Mouse (Mus musculus) kidney, embryonic 16.5 days (tissue): Measurements from ENCODE around the gene Slc37a3. TPM values are rescaled to one million over a fixed set of nuclear protein-coding genes. Genes with fewer than 3 reads are reported as not detected.

Experiments used
- ATAC-seq: fragments of 200-750 bp; cut with Nextera tagmentation; 2 replicates; pipeline ENCODE4 v1.8.0; 2017; ENCODE audit warnings: moderate TSS enrichment; ENCODE audit not compliant: low FRiP score, low TSS enrichment
- H3K27ac ChIP-seq: fragments of 300-500 bp; sonication (generic); 2 replicates; pipeline ENCODE4 v1.5.1; 2014; ENCODE audit warnings: low read length
- H3K27me3 ChIP-seq: fragments of 300-500 bp; sonication (generic); 2 replicates; pipeline ENCODE4 v1.6.1; 2014; ENCODE audit warnings: low read length, control low read depth, mixed read lengths; ENCODE audit not compliant: insufficient read depth
- H3K36me3 ChIP-seq: fragments of 300-500 bp; sonication (generic); 2 replicates; pipeline ENCODE4 v1.6.1; 2014; ENCODE audit warnings: low read length, control low read depth, mixed read lengths; ENCODE audit not compliant: insufficient read depth
- H3K4me1 ChIP-seq: fragments of 300-500 bp; sonication (generic); 2 replicates; pipeline ENCODE4 v1.6.1; 2014; ENCODE audit warnings: low read length, control low read depth, mixed read lengths; ENCODE audit not compliant: insufficient read depth
- H3K4me2 ChIP-seq: fragments of 300-500 bp; sonication (generic); replicated peaks from 2 replicates; pipeline ENCODE4 v1.6.1; 2014; ENCODE audit warnings: low read depth, low read length
- H3K4me3 ChIP-seq: fragments of 300-500 bp; sonication (generic); 2 replicates; pipeline ENCODE4 v1.5.1; 2014; ENCODE audit warnings: mild to moderate bottlenecking, low read length
- H3K9ac ChIP-seq: fragments of 300-500 bp; sonication (generic); replicated peaks from 2 replicates; pipeline ENCODE4 v1.6.1; 2014; ENCODE audit warnings: low read length
- H3K9me3 ChIP-seq: fragments of 300-500 bp; sonication (generic); 2 replicates; pipeline ENCODE4 v1.6.1; 2016; ENCODE audit warnings: low read length, control low read depth
- WGBS: fragments of 180-500 bp; shearing (Covaris S2); extraction: QIAGEN DNeasy Blood & Tissue Kit; methylation state at CpG from one replicate; pipeline ENCODE4 v1.1.7; 2014; 5-methylcytosine and 5-hydroxymethylcytosine counted together
- polyA plus RNA-seq: library from polyadenylated mRNA; unstranded; fragments of >200 nt; fragmentation: Nextera tagmentation; extraction: Ambion mirVana; gene quantifications from 2 replicates; pipeline ENCODE4 v1.2.1, GENCODE M21; 2015

Gene Slc37a3
- polyA plus RNA-seq, 1 experiment from 2014 or later, result 57.7 TPM

DNA sequence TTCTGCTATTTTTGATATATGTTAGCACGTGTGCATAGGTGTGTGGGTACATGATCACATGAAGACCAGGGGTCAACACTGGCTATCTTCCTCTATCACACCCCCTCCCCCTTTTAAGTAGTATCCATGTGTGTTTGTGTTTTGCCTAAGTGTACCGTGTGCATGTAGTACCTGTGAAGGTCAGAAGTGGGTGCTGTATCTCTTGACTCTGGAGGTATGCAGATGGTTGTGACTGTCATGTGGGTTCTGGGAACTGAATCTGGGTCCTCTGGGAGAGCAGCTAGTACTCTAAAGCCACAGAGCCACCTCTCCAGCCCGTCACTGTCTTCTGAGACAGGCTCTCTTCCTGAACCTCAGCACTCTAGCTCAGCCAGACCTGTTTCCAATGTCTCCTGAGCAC, 42.6 kb downstream of the Slc37a3 start:
- no peak overlapping the region for H3K4me3 ChIP-seq
- H3K27me3 ChIP-seq, result no peaks in the 10 kb centered on the region
- H3K4me2 ChIP-seq, result no peak overlapping the region
- ATAC-seq, result no peak
- 91% methylated on average over 3 of the region's 3 CpGs for WGBS
- no peak overlapping the region for H3K9ac ChIP-seq
- no peak overlapping the region for H3K27ac ChIP-seq
- no peaks in the 10 kb centered on the region for H3K4me1 ChIP-seq
- no peaks in the 10 kb centered on the region for H3K9me3 ChIP-seq
- H3K36me3 ChIP-seq, result peaks cover 41% of the 10 kb centered on the region

GRCm38 (mm10) chr6:39334224-39334623, 43.3 kb downstream of the Slc37a3 start:
- no peak for ATAC-seq
- H3K27ac ChIP-seq, result no peak overlapping the region
- H3K36me3 ChIP-seq, result peaks cover 41% of the 10 kb centered on the region
- H3K4me1 ChIP-seq, result no peaks in the 10 kb centered on the region
- no peak overlapping the region for H3K9ac ChIP-seq
- H3K4me3 ChIP-seq, result no peak overlapping the region
- no peaks in the 10 kb centered on the region for H3K27me3 ChIP-seq
- no peak overlapping the region for H3K4me2 ChIP-seq
- WGBS, result 81% methylated on average over 7 of the region's 7 CpGs
- H3K9me3 ChIP-seq, result no peaks in the 10 kb centered on the region

DNA sequence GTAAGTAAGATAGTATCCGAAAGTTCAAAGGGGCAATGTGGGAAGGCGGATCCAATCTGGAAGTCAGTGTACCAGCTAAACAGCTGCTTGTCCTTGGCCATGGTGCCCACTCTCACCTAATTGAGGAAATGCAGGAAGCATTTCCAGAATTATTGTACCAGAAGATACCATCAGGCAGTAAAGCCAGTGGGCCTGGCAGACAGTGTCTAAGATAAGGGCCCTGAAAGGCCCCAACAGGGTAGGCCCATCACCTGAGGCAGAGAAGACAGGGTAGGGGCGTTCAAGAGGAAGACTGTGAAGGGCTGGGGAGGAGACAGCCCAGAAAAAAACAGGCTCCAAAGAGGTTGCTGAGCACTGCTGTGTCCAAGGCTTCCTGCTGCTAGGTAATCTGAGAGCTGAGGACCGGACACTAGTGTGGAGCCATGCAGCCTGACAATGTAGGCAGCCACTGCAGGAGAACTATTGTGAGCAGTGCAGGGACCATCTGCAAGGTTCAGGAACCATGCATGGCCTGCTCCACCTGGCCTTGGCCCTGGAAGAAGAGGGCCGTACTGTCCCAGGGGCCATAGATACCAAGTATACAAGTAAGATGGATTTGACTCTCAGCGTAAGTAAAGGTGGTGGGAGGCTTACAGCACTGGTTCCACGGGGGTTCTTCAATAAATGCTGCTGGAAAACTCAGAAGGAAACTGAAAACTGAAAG, 45.3 kb downstream of the Slc37a3 start:
- 73% methylated on average over 7 of the region's 7 CpGs for WGBS
- ATAC-seq, result no peak
- no peaks in the 10 kb centered on the region for H3K9me3 ChIP-seq
- H3K4me3 ChIP-seq, result no peak overlapping the region
- no peaks in the 10 kb centered on the region for H3K4me1 ChIP-seq
- H3K36me3 ChIP-seq, result peaks cover 28% of the 10 kb centered on the region
- no peak overlapping the region for H3K9ac ChIP-seq
- no peak overlapping the region for H3K27ac ChIP-seq
- H3K4me2 ChIP-seq, result no peak overlapping the region
- no peaks in the 10 kb centered on the region for H3K27me3 ChIP-seq

DNA sequence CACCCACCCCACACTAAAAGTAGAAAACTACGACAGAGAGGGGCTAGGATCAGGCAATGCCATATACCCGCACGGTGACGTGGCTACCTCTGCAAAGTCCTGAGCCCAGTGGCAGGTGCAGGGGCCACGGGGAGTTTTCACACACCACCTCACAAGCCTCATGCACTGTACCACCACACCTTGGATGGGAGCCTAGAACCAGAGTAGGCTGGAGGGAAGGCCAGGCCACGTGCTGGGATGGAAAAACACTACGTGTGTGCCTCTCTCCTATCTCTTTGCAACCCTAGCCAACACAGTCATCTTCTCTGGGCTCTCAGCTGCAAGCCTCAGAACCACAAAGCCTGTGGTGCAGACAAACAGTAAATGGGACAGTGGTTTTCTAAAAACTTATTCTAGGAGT, 46.5 kb downstream of the Slc37a3 start:
- no peak overlapping the region for H3K9ac ChIP-seq
- WGBS, result 95% methylated on average over 7 of the region's 7 CpGs
- peaks cover 23% of the 10 kb centered on the region for H3K36me3 ChIP-seq
- no peaks in the 10 kb centered on the region for H3K4me1 ChIP-seq
- no peak overlapping the region for H3K4me3 ChIP-seq
- no peak overlapping the region for H3K4me2 ChIP-seq
- H3K9me3 ChIP-seq, result no peaks in the 10 kb centered on the region
- H3K27me3 ChIP-seq, result no peaks in the 10 kb centered on the region
- no peak overlapping the region for H3K27ac ChIP-seq
- ATAC-seq, result no peak

GRCm38 (mm10) chr6:39320286-39320685, 57.2 kb downstream of the Slc37a3 start:
- H3K36me3 ChIP-seq, result no peaks in the 10 kb centered on the region; the same call in 1 of the 2 replicates
- H3K4me2 ChIP-seq, result no peak overlapping the region
- peaks cover 2% of the 10 kb centered on the region; the same call in 1 of the 2 replicates for H3K4me1 ChIP-seq
- H3K9ac ChIP-seq, result no peak overlapping the region
- H3K9me3 ChIP-seq, result no peaks in the 10 kb centered on the region; the same call in 1 of the 2 replicates
- H3K4me3 ChIP-seq, result no peak overlapping the region
- 93% methylated on average over 5 of the region's 5 CpGs for WGBS
- H3K27me3 ChIP-seq, result no peaks in the 10 kb centered on the region
- no peak overlapping the region for H3K27ac ChIP-seq
- ATAC-seq, result no peak

DNA sequence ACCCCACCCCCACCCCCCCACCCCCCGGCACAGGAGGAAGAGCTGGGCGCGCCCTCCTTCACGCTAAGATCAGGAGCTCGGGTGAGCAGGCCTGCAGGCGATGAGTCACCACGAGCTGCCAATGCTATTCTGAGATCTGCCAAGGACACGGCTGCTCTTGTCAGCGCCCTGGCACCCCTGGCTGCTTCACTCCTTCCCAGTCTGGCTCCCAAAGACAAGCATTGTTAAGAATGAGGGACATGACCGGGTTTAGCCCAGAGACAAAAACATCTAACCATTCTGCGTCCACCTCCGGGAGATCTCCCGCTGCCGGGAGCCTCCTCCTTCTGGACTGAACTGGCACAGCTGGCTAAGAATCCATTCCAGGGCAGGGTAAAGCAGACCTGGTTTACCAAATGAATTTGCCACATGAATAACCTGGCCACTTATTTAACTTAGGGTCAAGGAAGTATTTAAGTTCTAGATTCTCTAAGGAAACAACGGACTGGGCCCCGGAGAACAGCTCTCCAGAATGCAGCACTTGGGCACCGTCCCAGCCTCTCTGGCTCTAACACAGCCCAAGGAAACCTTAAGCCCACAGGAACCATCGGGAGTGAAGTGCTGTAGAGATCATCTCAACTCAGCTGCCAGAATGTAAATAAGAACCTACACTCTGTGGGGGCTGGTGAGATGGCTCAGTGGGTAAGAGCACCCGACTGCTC, 58.3 kb downstream of the Slc37a3 start:
- H3K27ac ChIP-seq, result 0 out of 2 replicates have a peak overlapping the region, but pooled peaks have one; percentile 12
- H3K4me2 ChIP-seq, result no peak overlapping the region
- no peak overlapping the region for H3K4me3 ChIP-seq
- H3K9me3 ChIP-seq, result no peaks in the 10 kb centered on the region; the same call in 1 of the 2 replicates
- H3K9ac ChIP-seq, result no peak overlapping the region
- peaks cover 2% of the 10 kb centered on the region; the same call in 1 of the 2 replicates for H3K4me1 ChIP-seq
- no peaks in the 10 kb centered on the region for H3K27me3 ChIP-seq
- peak; percentile 46; the same call in 1 of the 2 replicates for ATAC-seq
- 62% methylated on average over 18 of the region's 19 CpGs for WGBS
- no peaks in the 10 kb centered on the region for H3K36me3 ChIP-seq

DNA sequence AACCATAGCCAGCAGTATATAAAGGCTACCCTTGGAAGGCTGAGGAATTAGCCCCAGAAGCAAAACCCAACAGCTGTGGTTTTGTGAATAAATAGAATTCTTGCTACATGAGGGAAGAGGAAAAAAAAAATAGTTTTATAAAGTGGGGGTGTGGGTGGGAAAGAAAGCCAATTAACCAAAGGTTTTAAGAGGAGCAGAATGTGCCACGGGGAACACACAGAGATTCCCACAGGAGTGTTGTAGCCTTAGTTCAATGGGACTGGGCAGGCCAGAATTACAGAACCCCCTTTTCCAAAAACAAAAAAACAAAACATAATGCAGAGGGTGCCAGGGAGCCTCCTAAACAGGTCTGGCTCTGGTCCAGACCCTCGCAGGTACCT, 58.9 kb downstream of the Slc37a3 start:
- Histone ChIP-seq H3K36me3 (no peaks in the 10 kb centered on the region), H3K4me2 (no peak overlapping the region), H3K27ac (no peak overlapping the region), H3K27me3 (no peaks in the 10 kb centered on the region), H3K4me1 (peaks cover 2% of the 10 kb centered on the region; the same call in 1 of the 2 replicates), H3K9me3 (no peaks in the 10 kb centered on the region), H3K4me3 (no peak overlapping the region), H3K9ac (no peak overlapping the region)
- ATAC-seq, result no peak
- 92% methylated on average over 2 of the region's 2 CpGs for WGBS

DNA sequence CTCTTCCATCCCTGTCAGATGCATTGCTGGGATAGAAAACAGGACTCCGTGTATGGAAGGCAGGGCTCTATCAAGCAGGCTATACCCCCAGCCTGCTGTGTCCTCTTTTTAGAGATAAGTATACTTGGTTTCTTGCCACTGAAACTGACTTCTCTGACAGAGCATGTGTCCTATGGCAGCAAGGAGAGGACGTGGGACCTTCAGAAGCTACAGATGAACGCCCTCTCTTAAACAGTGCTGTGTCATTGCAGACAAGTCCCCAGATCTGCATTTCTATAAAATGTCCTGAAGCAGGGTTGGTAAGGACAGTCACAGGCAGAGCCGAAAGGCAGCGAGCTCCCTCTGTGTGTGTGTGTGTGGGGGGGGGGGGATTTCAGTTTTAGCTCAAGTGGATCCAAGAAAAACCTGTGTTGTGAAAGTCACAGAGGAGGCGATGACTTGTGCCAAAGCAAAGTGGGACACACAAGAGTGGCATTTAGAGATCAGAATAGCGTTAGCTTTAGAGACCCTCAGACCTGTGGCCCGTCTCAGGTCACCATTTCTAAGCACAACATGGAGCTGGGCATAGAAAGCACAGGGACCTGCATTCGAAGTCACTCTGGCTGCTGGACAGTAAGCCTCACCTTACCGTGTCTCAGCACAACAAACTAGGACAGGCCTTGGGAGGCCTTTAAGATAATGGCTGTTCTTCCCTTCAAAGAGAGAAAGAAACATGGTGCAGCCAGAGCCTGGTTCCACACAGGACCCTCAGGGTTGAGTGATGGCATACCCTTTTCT, 59.4 kb downstream of the Slc37a3 start:
- Histone ChIP-seq H3K27ac (no peak overlapping the region), H3K36me3 (no peaks in the 10 kb centered on the region), H3K4me3 (no peak overlapping the region), H3K4me1 (peaks cover 2% of the 10 kb centered on the region; the same call in 1 of the 2 replicates), H3K27me3 (no peaks in the 10 kb centered on the region), H3K9ac (no peak overlapping the region), H3K9me3 (no peaks in the 10 kb centered on the region), H3K4me2 (no peak overlapping the region)
- ATAC-seq, result no peak
- WGBS, result 87% methylated on average over 10 of the region's 10 CpGs

- ATAC-seq, result no peak
- Histone ChIP-seq H3K36me3 (no peaks in the 10 kb centered on the region), H3K9me3 (no peaks in the 10 kb centered on the region), H3K4me2 (no peak overlapping the region), H3K27me3 (no peaks in the 10 kb centered on the region), H3K4me1 (peaks cover 2% of the 10 kb centered on the region; the same call in 1 of the 2 replicates), H3K27ac (no peak overlapping the region), H3K4me3 (no peak overlapping the region), H3K9ac (no peak overlapping the region)
- 85% methylated on average over 5 of the region's 6 CpGs for WGBS
Observed at GRCm38 (mm10) chr6:39316089-39316488, 61.4 kb downstream of the Slc37a3 start.
